Mouse (Mus musculus): ENCODE results near the gene Git2. TPM values are rescaled to one million over a fixed set of nuclear protein-coding genes. Genes with fewer than 3 reads are reported as not detected.

Git2 gene
- polyA plus RNA-seq, 1 experiment from 2014 or later = 57.2 TPM

DNA sequence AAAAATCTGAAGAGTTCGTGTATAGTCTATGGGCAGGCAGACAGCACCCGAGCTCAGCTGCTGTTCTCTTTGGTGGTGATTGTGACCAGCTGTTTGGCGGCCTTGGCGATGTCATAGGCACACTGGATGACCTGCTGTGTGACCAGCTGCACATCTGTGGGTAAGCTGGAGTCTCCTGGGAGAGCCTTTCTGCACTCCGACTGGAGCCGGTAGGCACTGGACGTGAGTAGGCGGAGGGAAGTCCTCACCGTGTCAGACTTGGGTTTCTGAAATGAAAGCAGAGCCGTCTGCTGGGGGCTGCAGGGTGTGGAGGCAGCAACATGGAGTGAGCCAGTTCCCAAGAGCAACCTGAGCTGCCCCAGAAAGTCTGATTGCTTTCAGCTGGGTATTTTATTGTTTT lies 45.2 kb downstream of the Git2 start:
- Histone ChIP-seq H3K4me1 (no peaks in the 10 kb centered on the region), H3K4me2 (replicated peaks) (no peak overlapping the region), H3K9ac (no peak overlapping the region), H3K27ac (no peak overlapping the region), H3K36me3 (peaks cover 78% of the 10 kb centered on the region), H3K27me3 (replicated peaks) (no peaks in the 10 kb centered on the region), H3K4me3 (no peak overlapping the region), H3K9me3 (no peaks in the 10 kb centered on the region)
- ATAC-seq (ENCODE audit: low FRiP score, low read depth) = no peak
- WGBS = 77% methylated on average over 10 of the region's 10 CpGs

DNA sequence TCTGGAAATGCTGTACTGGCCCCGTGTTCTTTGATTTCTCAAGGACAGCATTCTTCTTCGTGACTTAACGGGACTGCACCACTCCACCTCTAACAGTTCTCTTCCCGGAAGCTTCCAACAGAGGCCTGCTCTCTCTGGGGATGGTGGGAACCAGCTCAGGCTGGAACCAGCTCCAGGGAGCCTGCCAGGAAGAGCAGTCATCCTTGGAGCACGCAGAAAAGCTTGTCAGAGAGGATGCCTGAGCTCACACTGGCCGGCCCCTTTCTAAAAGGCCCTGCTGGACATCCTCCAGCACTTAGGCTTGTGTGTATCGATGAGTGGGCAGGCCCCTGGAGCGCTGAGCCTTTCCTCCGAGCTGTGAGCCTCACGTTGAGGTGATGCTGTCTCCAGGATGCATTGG lies 47.2 kb downstream of the Git2 start:
- 93% methylated on average over 10 of the region's 10 CpGs for WGBS
- Histone ChIP-seq H3K36me3 (peaks cover 75% of the 10 kb centered on the region), H3K27me3 (replicated peaks) (no peaks in the 10 kb centered on the region), H3K4me1 (no peaks in the 10 kb centered on the region), H3K27ac (no peak overlapping the region), H3K4me2 (replicated peaks) (no peak overlapping the region), H3K9me3 (no peaks in the 10 kb centered on the region), H3K4me3 (no peak overlapping the region), H3K9ac (no peak overlapping the region)
- ATAC-seq (ENCODE audit: low FRiP score, low read depth) = no peak

DNA sequence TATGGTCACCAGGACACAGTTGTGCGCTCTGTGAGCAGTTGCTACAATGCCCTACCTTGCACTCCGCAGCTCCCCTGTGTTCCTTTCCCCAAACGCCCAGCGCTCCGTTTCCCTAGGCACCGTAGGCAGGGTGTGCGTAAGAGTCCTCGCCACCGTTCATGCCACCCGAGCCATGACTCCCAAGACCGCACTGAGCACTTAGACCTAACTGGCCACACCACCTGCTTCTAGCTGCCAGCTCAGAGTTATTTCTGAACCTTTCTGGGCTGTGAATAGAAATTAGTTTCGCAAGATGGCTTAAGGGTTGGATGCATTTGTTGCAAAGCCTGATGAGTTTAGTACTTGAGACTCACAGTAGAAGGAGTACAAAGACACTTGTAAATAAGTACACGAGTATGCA lies 52.5 kb downstream of the Git2 start:
- Histone ChIP-seq H3K9ac (no peak overlapping the region), H3K27me3 (replicated peaks) (no peaks in the 10 kb centered on the region), H3K4me2 (replicated peaks) (no peak overlapping the region), H3K36me3 (peaks cover 78% of the 10 kb centered on the region), H3K27ac (no peak overlapping the region), H3K9me3 (no peaks in the 10 kb centered on the region), H3K4me3 (no peak overlapping the region), H3K4me1 (no peaks in the 10 kb centered on the region)
- no peak for ATAC-seq (ENCODE audit: low FRiP score, low read depth)
- 96% methylated on average over 13 of the region's 13 CpGs for WGBS

GRCm38 (mm10) chr5:114721969-114722368 lies 53.3 kb downstream of the Git2 start:
- H3K27me3 ChIP-seq (replicated peaks) = no peaks in the 10 kb centered on the region
- H3K36me3 ChIP-seq = peaks cover 80% of the 10 kb centered on the region
- no peak for ATAC-seq (ENCODE audit: low FRiP score, low read depth)

DNA sequence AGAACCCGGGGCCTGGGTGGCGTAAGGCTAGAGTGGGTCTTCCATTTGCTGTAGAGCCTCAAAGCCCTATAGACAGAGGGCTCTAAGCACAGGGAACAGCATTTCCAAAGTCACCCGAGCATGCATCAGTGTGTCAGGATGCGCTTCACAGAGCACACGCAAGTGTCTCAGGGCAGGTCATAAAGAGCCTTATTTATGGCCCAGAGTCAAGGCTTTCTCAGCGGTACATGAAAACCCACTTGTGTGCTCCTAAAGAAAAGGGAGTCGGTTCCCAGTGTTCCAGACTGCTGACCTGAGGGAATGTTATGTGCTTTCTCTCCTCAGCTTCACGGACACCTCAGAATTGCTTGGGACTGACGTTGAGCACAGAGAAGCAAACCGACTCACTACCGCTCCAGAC lies 54.5 kb downstream of the Git2 start:
- 77% methylated on average over 11 of the region's 11 CpGs for WGBS
- Histone ChIP-seq H3K27ac (no peak overlapping the region), H3K36me3 (peaks cover 85% of the 10 kb centered on the region), H3K27me3 (replicated peaks) (no peaks in the 10 kb centered on the region), H3K4me1 (no peaks in the 10 kb centered on the region), H3K4me3 (no peak overlapping the region), H3K9ac (no peak overlapping the region), H3K9me3 (no peaks in the 10 kb centered on the region), H3K4me2 (replicated peaks) (no peak overlapping the region)
- ATAC-seq (ENCODE audit: low FRiP score, low read depth) = no peak

More at GRCm38 (mm10) chr5:114721969-114722368, 53.3 kb downstream of the Git2 start:
- Histone ChIP-seq H3K9me3 (no peaks in the 10 kb centered on the region), H3K4me2 (replicated peaks) (no peak overlapping the region), H3K27ac (no peak overlapping the region), H3K4me3 (no peak overlapping the region), H3K9ac (no peak overlapping the region), H3K4me1 (no peaks in the 10 kb centered on the region)
- WGBS = 93% methylated on average over 10 of the region's 10 CpGs

DNA sequence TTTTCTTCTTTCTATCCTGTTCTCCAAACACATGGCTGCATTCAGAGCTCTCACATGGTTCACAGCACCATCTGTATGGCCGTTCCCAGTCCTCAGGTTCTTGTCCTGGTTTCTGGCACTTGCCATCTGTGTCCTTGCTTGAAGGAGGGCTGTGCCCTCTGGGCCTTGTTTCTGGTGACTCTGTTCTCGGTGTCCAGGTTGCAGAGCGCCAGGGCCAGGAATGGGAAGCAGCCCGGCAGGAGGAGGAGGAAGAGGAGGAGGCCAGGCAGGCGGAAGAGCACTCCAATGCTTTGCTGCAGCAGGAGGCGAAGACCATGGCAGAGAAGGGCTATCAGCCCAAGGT lies 55.4 kb downstream of the Git2 start:
- Histone ChIP-seq H3K27me3 (replicated peaks) (no peaks in the 10 kb centered on the region), H3K4me3 (no peak overlapping the region), H3K9me3 (no peaks in the 10 kb centered on the region), H3K27ac (no peak overlapping the region), H3K4me1 (no peaks in the 10 kb centered on the region), H3K9ac (no peak overlapping the region), H3K4me2 (replicated peaks) (no peak overlapping the region), H3K36me3 (peaks cover 91% of the 10 kb centered on the region)
- WGBS = 89% methylated on average over 6 of the region's 6 CpGs
- no peak for ATAC-seq (ENCODE audit: low FRiP score, low read depth)

- Histone ChIP-seq H3K9ac (no peak overlapping the region), H3K27ac (no peak overlapping the region), H3K4me1 (no peaks in the 10 kb centered on the region), H3K4me2 (replicated peaks) (no peak overlapping the region), H3K27me3 (replicated peaks) (no peaks in the 10 kb centered on the region), H3K36me3 (peaks cover 95% of the 10 kb centered on the region), H3K9me3 (no peaks in the 10 kb centered on the region), H3K4me3 (no peak overlapping the region)
- ATAC-seq (ENCODE audit: low FRiP score, low read depth) = no peak
- WGBS = 91% methylated on average over 20 of the region's 20 CpGs
Observed at GRCm38 (mm10) chr5:114719003-114719927, 56.1 kb downstream of the Git2 start.

GRCm38 (mm10) chr5:114718483-114718882 lies 56.8 kb downstream of the Git2 start:
- WGBS = 90% methylated on average over 13 of the region's 13 CpGs
- Histone ChIP-seq H3K4me1 (no peaks in the 10 kb centered on the region), H3K4me2 (replicated peaks) (no peak overlapping the region), H3K9ac (no peak overlapping the region), H3K27ac (no peak overlapping the region), H3K27me3 (replicated peaks) (no peaks in the 10 kb centered on the region), H3K4me3 (no peak overlapping the region), H3K9me3 (no peaks in the 10 kb centered on the region), H3K36me3 (peaks cover 95% of the 10 kb centered on the region)
- ATAC-seq (ENCODE audit: low FRiP score, low read depth) = no peak

- Histone ChIP-seq H3K27me3 (replicated peaks) (no peaks in the 10 kb centered on the region), H3K36me3 (peaks cover 98% of the 10 kb centered on the region)
Observed at GRCm38 (mm10) chr5:114717937-114718336, 57.4 kb downstream of the Git2 start.

GRCm38 (mm10) chr5:114717292-114717691 lies 58.0 kb downstream of the Git2 start:
- no peak for ATAC-seq (ENCODE audit: low FRiP score, low read depth)

More at GRCm38 (mm10) chr5:114717937-114718336, 57.4 kb downstream of the Git2 start:
- Histone ChIP-seq H3K4me3 (no peak overlapping the region), H3K4me1 (no peaks in the 10 kb centered on the region), H3K9ac (no peak overlapping the region), H3K9me3 (no peaks in the 10 kb centered on the region), H3K27ac (no peak overlapping the region), H3K4me2 (replicated peaks) (no peak overlapping the region)
- 93% methylated on average over 8 of the region's 8 CpGs for WGBS
- ATAC-seq (ENCODE audit: low FRiP score, low read depth) = no peak

DNA sequence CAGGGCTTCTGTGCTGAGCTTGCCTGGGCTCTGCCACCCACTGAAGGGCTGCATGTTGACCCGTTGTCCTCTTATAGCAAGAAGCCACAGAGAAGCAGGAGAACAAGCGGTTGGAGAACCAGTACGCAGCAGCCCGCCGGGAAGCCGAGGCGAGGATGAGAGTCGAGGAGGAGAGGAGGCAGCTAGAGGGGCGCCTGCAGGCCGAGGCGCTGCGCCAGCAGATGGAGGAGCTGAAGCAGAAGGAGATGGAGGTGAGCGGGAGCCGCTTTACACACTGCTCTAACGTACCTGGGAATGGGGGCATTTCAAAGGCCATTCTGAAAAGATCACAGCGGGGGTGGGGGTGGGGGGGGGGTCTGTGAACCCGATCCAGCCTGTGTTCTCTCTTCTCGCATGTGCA lies 60.8 kb downstream of the Git2 start:
- no peaks in the 10 kb centered on the region for H3K9me3 ChIP-seq
- WGBS = 91% methylated on average over 18 of the region's 18 CpGs
- H3K4me2 ChIP-seq (replicated peaks) = no peak overlapping the region
- H3K36me3 ChIP-seq = peaks cover 91% of the 10 kb centered on the region
- H3K27ac ChIP-seq = no peak overlapping the region
- ATAC-seq (ENCODE audit: low FRiP score, low read depth) = no peak
- H3K4me1 ChIP-seq = no peaks in the 10 kb centered on the region
- no peak overlapping the region for H3K9ac ChIP-seq
- H3K27me3 ChIP-seq (replicated peaks) = no peaks in the 10 kb centered on the region
- no peak overlapping the region for H3K4me3 ChIP-seq

More at GRCm38 (mm10) chr5:114717292-114717691, 58.0 kb downstream of the Git2 start:
- Histone ChIP-seq H3K27ac (no peak overlapping the region), H3K36me3 (peaks cover 95% of the 10 kb centered on the region), H3K4me1 (no peaks in the 10 kb centered on the region), H3K27me3 (replicated peaks) (no peaks in the 10 kb centered on the region), H3K4me2 (replicated peaks) (no peak overlapping the region), H3K9me3 (no peaks in the 10 kb centered on the region), H3K9ac (no peak overlapping the region), H3K4me3 (no peak overlapping the region)
- 92% methylated on average over 12 of the region's 12 CpGs for WGBS

DNA sequence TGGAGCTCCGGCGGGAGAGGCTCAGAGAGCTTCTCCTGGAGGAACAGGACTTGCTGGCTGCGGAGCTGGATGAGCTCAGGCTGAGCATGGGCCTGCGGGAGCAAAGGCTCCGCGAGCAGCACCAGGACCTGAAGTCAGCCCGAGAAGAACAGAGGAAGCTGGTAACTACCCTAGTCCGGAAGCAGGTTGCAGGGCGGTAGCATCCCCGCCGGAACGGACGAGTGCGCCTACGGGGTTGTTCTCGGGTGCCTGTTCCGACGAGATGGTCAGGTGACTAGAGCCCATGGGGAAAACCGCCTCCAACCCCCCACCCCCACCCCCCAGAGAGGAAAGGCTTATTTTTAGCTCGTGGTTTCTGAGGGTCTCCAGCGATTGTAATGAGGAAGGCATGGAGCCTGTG lies 66.0 kb downstream of the Git2 start:
- Histone ChIP-seq H3K4me3 (no peak overlapping the region), H3K36me3 (peaks cover 46% of the 10 kb centered on the region), H3K27me3 (replicated peaks) (no peaks in the 10 kb centered on the region), H3K4me2 (replicated peaks) (no peak overlapping the region), H3K4me1 (peaks cover 9% of the 10 kb centered on the region), H3K27ac (no peak overlapping the region), H3K9me3 (no peaks in the 10 kb centered on the region), H3K9ac (no peak overlapping the region)
- no peak for ATAC-seq (ENCODE audit: low FRiP score, low read depth)
- WGBS = 95% methylated on average over 21 of the region's 21 CpGs

GRCm38 (mm10) chr5:114708491-114708890 lies 66.8 kb downstream of the Git2 start:
- Histone ChIP-seq H3K9me3 (no peaks in the 10 kb centered on the region), H3K36me3 (peaks cover 37% of the 10 kb centered on the region), H3K27me3 (replicated peaks) (no peaks in the 10 kb centered on the region), H3K27ac (no peak overlapping the region), H3K4me3 (peak overlapping the region; percentile 79), H3K9ac (peak overlapping the region; percentile 69), H3K4me2 (replicated peaks) (peak overlapping the region; percentile 70), H3K4me1 (peaks cover 9% of the 10 kb centered on the region)
- 59% methylated on average over 15 of the region's 15 CpGs for WGBS
- no peak for ATAC-seq (ENCODE audit: low FRiP score, low read depth)
